ENCODE assay signal across 8 mouse cellular contexts in genomic region chr3:109526246-109526645, GRCm38 (mm10).
A peak's percentile ranks its signal among the peaks of the same experiment; 100 is the strongest.
DNase-seq lines count a peak whose midpoint lies in the region; ATAC-seq and TF ChIP-seq lines count a peak whose summit lies in the region.

No protein-coding gene starts in this region.

- no peaks in the 10 kb centered on the region for H3K36me3 ChIP-seq in neural tube, embryonic 15.5 days
- H3K36me3 ChIP-seq in kidney, adult 2 months (ENCODE audit: control insufficient read depth, insufficient read depth, low read length) = no peaks in the 10 kb centered on the region
- H3K36me3 ChIP-seq in neural tube, embryonic 12.5 days = no peaks in the 10 kb centered on the region

- peak; percentile 70 for TF ChIP-seq CTCF in kidney, adult 2 months (conservative IDR thresholded peaks at IDR 0.05; ENCODE audit: insufficient read depth, insufficient read length, low read depth, low read length)

- peaks cover 3% of the 10 kb centered on the region; the same call in 1 of the 2 replicates for H3K4me1 ChIP-seq in neural tube, embryonic 15.5 days
- no peaks in the 10 kb centered on the region for H3K4me1 ChIP-seq in kidney, adult 2 months (ENCODE audit: control insufficient read depth, insufficient read depth, low read length)
- no peaks in the 10 kb centered on the region for H3K4me1 ChIP-seq in neural tube, embryonic 12.5 days

- no peak overlapping the region for H3K4me2 ChIP-seq in neural tube, embryonic 15.5 days
- H3K4me2 ChIP-seq in neural tube, embryonic 12.5 days (replicated peaks) = no peak overlapping the region

- intact Hi-C loops in left cerebral cortex, postnatal 4 days (cut with DNase I) = loop anchor here (5.0 to 10.0 kb wide), 3 partner anchors 616 to 1541 kb away; partner anchors contain the start of genes Ntng1 and Prmt6

- no peak for TF ChIP-seq POLR2A in kidney, adult 2 months (IDR thresholded peaks at IDR 0.05; ENCODE audit: low read depth, low read length)

- no peaks in the 10 kb centered on the region for H3K27me3 ChIP-seq in neural tube, embryonic 15.5 days (replicated peaks)
- no peaks in the 10 kb centered on the region for H3K27me3 ChIP-seq in kidney, adult 2 months (replicated peaks; ENCODE audit: control insufficient read depth, insufficient read depth, low read length)
- no peaks in the 10 kb centered on the region for H3K27me3 ChIP-seq in neural tube, embryonic 12.5 days (replicated peaks)

- DNase-seq in neural tube, embryonic 10.5 days (ENCODE audit: extremely low spot score, low spot score) = peak; percentile 87
- peak; percentile 15 for DNase-seq in gastrocnemius, postnatal 25 days
- DNase-seq in kidney, adult 2 months = peak; percentile 85
- peak; percentile 91 for DNase-seq in left cerebral cortex, postnatal 4 days
- DNase-seq in testis, postnatal 10 days (ENCODE audit: low spot score) = peak; percentile 90

- ATAC-seq in neural tube, embryonic 15.5 days (ENCODE audit: low FRiP score) = no peak
- ATAC-seq in common myeloid progenitor, adult 5-6 weeks (replicated peaks; ENCODE audit: low read depth, poor library complexity, severe bottlenecking) = peak; percentile 94
- 0 out of 2 replicates have a peak, but pooled peaks have one; percentile 17 for ATAC-seq in neural tube, embryonic 12.5 days (ENCODE audit: low FRiP score, low read depth)

- 5% methylated on average over 4 of the region's 4 CpGs for WGBS in neural tube, embryonic 15.5 days
- 3% methylated on average over 4 of the region's 4 CpGs for WGBS in kidney, adult 2 months
- WGBS in neural tube, embryonic 12.5 days = 5% methylated on average over 4 of the region's 4 CpGs

- no peak overlapping the region for H3K4me3 ChIP-seq in neural tube, embryonic 15.5 days (replicated peaks)
- no peak overlapping the region for H3K4me3 ChIP-seq in kidney, adult 2 months (ENCODE audit: insufficient read depth, low read depth, low read length)
- no peak overlapping the region for H3K4me3 ChIP-seq in neural tube, embryonic 12.5 days

- no peaks in the 10 kb centered on the region for H3K9me3 ChIP-seq in neural tube, embryonic 15.5 days (replicated peaks)
- no peaks in the 10 kb centered on the region for H3K9me3 ChIP-seq in neural tube, embryonic 12.5 days

- H3K27ac ChIP-seq in neural tube, embryonic 15.5 days (replicated peaks) = no peak overlapping the region
- no peak overlapping the region for H3K27ac ChIP-seq in kidney, adult 2 months (ENCODE audit: insufficient read depth, low read depth, low read length)
- H3K27ac ChIP-seq in neural tube, embryonic 12.5 days = no peak overlapping the region

- no peak overlapping the region for H3K9ac ChIP-seq in neural tube, embryonic 15.5 days (replicated peaks)
- no peak overlapping the region for H3K9ac ChIP-seq in neural tube, embryonic 12.5 days

Comparison
In these comparisons a context has a peak if more than half of its experiments do, and no peak if none do; other contexts are left out.
1. DNase-seq: peak in every context shown above with its lines; median percentile 91 in left cerebral cortex, postnatal 4 days; 90 in testis, postnatal 10 days; 87 in neural tube, embryonic 10.5 days; 85 in kidney, adult 2 months; 15 in gastrocnemius, postnatal 25 days.